Mouse (Mus musculus) olfactory bulb, adult 2 months (tissue): ENCODE results near the gene 2310057M21Rik.

Experiments used
- CTCF ChIP-seq: fragments of 200-500 bp; IDR thresholded peaks from 2 replicates; pipeline ENCODE4 v1.5.1; 2012; ENCODE audit warnings: low read depth, mild to moderate bottlenecking, low read length, moderate library complexity; ENCODE audit not compliant: insufficient read depth
- POLR2A ChIP-seq: fragments of 200-500 bp; IDR thresholded peaks from 2 replicates; pipeline ENCODE4 v1.6.1; 2012; ENCODE audit warnings: mild to moderate bottlenecking, low read depth, low read length, moderate library complexity; ENCODE audit not compliant: insufficient read depth

DNA sequence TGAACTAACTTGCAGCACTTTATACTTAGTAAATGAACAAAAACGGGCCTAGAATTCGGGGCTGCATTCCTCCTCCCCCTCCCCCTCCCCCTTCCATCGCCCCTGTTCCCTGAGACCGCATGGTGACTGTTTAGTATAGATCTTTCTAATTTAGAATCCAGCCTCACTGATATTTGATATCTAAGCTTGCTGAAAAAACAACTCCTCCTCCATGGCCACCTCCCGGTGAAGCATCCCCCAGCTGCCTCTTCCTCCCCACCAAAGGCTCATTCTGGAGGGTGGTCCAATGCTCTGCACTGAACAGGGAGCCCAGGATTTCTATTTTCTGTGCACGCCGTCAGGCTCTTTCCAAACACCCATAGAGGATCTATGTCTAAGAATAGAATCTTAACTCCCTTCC lies 44.2 kb downstream of the 2310057M21Rik start:
- TF ChIP-seq CTCF (no peak), POLR2A (no peak)
